Mouse (Mus musculus) kidney, adult 11 months (tissue): ENCODE measurements around the gene Atg4a.

Experiments
- DNase-seq: peaks from one replicate; pipeline ENCODE4 v3.0.0; 2022

Gene Atg4a

GRCm38 (mm10) chrX:141165067-141165466 lies 208.4 kb downstream of the Atg4a start:
- no peak for DNase-seq

DNA sequence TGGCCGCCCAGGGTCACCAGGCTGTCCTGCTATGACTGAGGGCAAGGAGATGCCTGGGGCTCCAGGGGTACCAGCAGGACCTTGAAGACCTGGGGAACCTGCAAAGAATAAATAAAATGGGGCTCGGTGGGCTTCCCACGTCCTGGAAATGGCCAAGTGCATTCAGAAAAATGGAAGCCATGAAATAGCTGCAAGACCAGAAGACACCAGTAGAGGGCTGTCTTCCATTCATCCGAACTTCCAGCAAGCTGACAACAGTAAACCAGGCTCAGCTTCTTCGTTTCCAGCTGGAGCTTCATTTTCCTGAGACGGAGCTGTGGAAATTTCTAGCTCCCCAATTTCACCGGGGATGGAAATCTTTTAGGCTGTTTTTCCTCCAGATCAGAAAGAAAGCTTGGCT lies 218.6 kb downstream of the Atg4a start:
- no peak for DNase-seq

- no peak for DNase-seq
These were observed 238.3 kb downstream of the Atg4a start for GRCm38 (mm10) chrX:141195036-141195435.

DNA sequence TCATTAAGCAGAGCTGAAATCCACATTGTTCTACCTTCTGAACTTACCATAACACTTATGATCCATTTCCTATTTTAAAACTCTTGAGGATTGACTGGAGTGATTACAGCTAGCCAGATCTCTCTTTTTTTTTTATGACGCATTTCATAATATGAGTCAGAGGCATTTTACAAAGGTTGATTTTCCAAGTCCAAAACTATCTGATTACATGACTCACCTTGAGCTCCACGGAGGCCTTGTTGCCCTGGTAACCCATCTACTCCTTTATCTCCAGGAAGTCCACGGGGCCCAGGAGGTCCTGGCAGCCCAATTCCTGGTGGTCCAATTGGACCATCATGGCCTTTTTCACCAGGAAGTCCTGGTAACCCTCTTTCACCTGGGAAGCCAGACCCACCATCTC lies 242.3 kb downstream of the Atg4a start:
- no peak for DNase-seq

- DNase-seq: no peak
These were observed 256.1 kb downstream of the Atg4a start for GRCm38 (mm10) chrX:141212802-141213201.
